Mouse (Mus musculus) limb, embryonic 14.5 days (tissue): ENCODE measurements at regions not wholly inside any gene's neighbourhood (a gene's known extent, or its start where the extent isn't known, plus 50 kb on each side); places are given as distances from the start of the nearest gene placed in this dataset.
"Not testable (repeated sequence)": the region's sequence is repeated elsewhere in the genome, so short reads cannot be mapped to it uniquely, and the experiment has no call there.

Source experiments
- ATAC-seq: fragments of 200-750 bp; cut with Nextera tagmentation; 2 replicates; pipeline ENCODE4 v1.8.0; 2017; ENCODE audit warnings: low read depth, moderate number of reproducible peaks, moderate TSS enrichment; ENCODE audit not compliant: low FRiP score
- DNase-seq: peaks from one replicate; pipeline ENCODE4 v3.0.0-alpha.2; 2015; ENCODE audit warnings: low spot score
- H3K27ac ChIP-seq: fragments of 300-500 bp; sonication (generic); replicated peaks from 2 replicates; pipeline ENCODE4 v1.5.1; 2014; ENCODE audit warnings: low read depth, mild to moderate bottlenecking, low read length, moderate library complexity, mixed read lengths
- H3K27me3 ChIP-seq: fragments of 300-500 bp; sonication (generic); 2 replicates; pipeline ENCODE4 v1.6.1; 2014; ENCODE audit warnings: low read length, mixed read lengths; ENCODE audit not compliant: control insufficient read depth, insufficient read depth
- H3K36me3 ChIP-seq: fragments of 300-500 bp; sonication (generic); 2 replicates; pipeline ENCODE4 v1.6.1; 2014; ENCODE audit warnings: mild to moderate bottlenecking, low read length, moderate library complexity, mixed read lengths; ENCODE audit not compliant: control insufficient read depth, insufficient read depth
- H3K4me1 ChIP-seq: fragments of 300-500 bp; sonication (generic); 2 replicates; pipeline ENCODE4 v1.6.1; 2014; ENCODE audit warnings: antibody characterized with exemption, low read length, mixed read lengths; ENCODE audit not compliant: control insufficient read depth, insufficient read depth
- H3K4me2 ChIP-seq: fragments of 300-500 bp; sonication (generic); replicated peaks from 2 replicates; pipeline ENCODE4 v1.6.1; 2014; ENCODE audit warnings: low read depth, mild to moderate bottlenecking, low read length, moderate library complexity; ENCODE audit not compliant: severe bottlenecking
- H3K4me3 ChIP-seq: fragments of 300-500 bp; sonication (generic); replicated peaks from 2 replicates; pipeline ENCODE4 v1.5.1; 2014; ENCODE audit warnings: low read length
- H3K9ac ChIP-seq: fragments of 300-500 bp; sonication (generic); 2 replicates; pipeline ENCODE4 v1.6.1; 2014; ENCODE audit warnings: mild to moderate bottlenecking, low read depth, low read length, moderate library complexity; ENCODE audit not compliant: severe bottlenecking
- H3K9me3 ChIP-seq: fragments of 300-500 bp; sonication (generic); 2 replicates; pipeline ENCODE4 v1.6.1; 2016; ENCODE audit warnings: low read length; ENCODE audit not compliant: control insufficient read depth
- POLR2A ChIP-seq: fragments of 200-500 bp; IDR thresholded peaks from 2 replicates; pipeline ENCODE4 v1.8.0; 2012; ENCODE audit warnings: inconsistent platforms, mild to moderate bottlenecking, moderate library complexity, borderline replicate concordance; ENCODE audit not compliant: insufficient read depth, insufficient read length; ENCODE audit errors: extremely low read depth
- WGBS: fragments of 180-500 bp; shearing (Covaris S2); extraction: QIAGEN DNeasy Blood & Tissue Kit; methylation state at CpG from one replicate; pipeline ENCODE4 v1.1.7; 2014; 5-methylcytosine and 5-hydroxymethylcytosine counted together

DNA sequence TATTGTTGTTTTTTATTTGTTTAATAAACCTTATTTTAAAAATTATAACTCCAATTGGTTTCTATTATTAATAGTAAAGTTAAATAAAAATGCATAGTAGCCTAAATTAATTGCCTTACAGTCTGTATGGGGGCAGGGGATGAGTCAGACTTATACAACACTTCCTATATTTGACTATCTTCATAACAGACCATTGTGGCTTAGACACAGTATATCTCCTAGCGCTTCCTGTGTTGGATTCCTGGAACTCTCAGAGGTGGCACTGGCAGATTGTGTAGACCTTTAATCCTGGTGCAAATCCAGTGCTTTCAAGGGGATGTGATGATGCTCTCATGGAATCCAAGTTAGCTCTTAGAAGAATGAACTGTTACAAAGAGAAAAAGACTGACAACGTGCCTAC lies 154.2 kb upstream of the P2ry1 start:
- Histone ChIP-seq H3K27me3 (no peaks in the 10 kb centered on the region), H3K9ac (no peak overlapping the region), H3K9me3 (peaks cover 3% of the 10 kb centered on the region; the same call in 1 of the 2 replicates), H3K27ac (no peak overlapping the region), H3K36me3 (no peaks in the 10 kb centered on the region), H3K4me2 (no peak overlapping the region), H3K4me3 (no peak overlapping the region), H3K4me1 (no peaks in the 10 kb centered on the region)
- ATAC-seq (no peak), DNase-seq (no peak)
- WGBS: 86% methylated on average over 2 of the region's 2 CpGs
- TF ChIP-seq POLR2A: no peak

DNA sequence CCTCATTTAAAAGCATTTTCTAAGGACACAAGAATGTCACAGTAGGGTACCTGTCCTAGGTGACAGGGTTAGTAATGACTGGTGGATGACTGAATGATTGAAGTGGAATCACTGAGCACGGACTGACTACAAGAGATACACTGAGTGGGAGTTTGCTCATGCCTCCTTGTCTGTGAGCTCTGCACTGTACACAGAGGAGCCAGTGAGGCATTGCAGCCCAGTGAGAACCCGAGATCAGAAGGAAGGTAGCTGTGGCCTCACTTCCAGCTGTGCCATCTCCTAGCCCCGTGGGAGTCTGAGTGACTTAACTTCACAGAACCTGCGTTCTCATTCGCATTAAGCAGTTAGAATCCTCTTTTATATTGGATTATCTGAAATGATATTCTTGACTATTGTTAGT lies 148.8 kb upstream of the P2ry1 start:
- no peak for TF ChIP-seq POLR2A
- H3K4me3 ChIP-seq: no peak overlapping the region
- H3K4me2 ChIP-seq: no peak overlapping the region
- no peaks in the 10 kb centered on the region for H3K4me1 ChIP-seq
- no peak overlapping the region for H3K9ac ChIP-seq
- peaks cover 3% of the 10 kb centered on the region; the same call in 1 of the 2 replicates for H3K9me3 ChIP-seq
- no peak overlapping the region for H3K27ac ChIP-seq
- 56% methylated on average over 5 of the region's 5 CpGs for WGBS
- DNase-seq (no peak), ATAC-seq (no peak)
- H3K36me3 ChIP-seq: no peaks in the 10 kb centered on the region
- H3K27me3 ChIP-seq: no peaks in the 10 kb centered on the region

DNA sequence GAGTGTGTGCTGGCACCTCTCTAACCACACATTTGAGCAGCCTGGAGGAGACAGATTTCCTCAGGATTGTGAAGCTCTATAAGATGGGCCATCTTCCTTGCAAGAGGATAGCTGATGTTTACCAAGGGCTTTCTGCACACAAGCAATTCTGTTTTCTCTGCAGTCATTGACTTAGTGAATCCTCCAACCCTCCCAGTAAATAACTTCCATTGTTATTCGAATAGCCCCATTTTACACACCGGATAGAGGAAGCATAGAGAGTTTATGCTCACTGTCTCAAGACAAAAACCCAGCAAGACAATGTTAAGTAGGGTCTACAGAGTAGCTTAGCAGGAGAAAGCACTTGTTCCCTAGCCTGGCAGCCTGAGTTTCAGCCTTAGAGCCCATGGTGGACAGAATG lies 146.9 kb upstream of the P2ry1 start:
- DNase-seq: no peak
- 67% methylated on average over 2 of the region's 2 CpGs for WGBS
- no peak for ATAC-seq
- Histone ChIP-seq H3K9ac (no peak overlapping the region), H3K4me2 (no peak overlapping the region), H3K36me3 (no peaks in the 10 kb centered on the region), H3K27me3 (no peaks in the 10 kb centered on the region), H3K4me1 (no peaks in the 10 kb centered on the region), H3K9me3 (no peaks in the 10 kb centered on the region), H3K27ac (no peak overlapping the region), H3K4me3 (no peak overlapping the region)
- TF ChIP-seq POLR2A: no peak

DNA sequence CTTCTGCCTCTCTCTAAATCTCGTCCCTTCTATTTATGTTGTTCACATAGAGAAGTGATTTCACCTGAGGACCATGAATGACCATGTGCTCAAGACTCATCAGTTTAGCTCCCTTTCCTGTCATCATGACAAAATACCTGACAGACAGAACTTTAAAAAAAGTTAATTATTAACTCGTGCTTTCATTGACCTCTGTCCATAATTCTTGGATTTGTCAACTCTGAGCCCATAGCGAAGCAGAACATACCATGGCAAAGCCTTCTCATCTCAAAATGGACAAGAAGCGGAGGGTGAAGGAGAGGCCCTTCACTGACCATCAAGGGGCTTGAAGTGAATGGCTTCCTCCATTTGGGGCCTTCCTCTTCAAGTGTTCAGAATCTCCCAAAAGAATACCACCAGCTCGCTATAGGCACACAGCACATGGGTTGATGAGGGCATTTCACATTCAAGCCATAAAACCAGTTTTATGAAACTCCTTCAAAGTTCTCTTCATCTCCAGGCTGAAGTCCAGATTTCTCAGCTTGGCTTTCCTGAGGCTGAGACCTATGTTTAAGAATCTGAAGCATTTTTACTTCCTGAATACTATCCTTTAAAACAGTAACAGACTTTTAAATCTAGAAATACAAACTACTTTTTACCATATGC lies 144.0 kb upstream of the P2ry1 start:
- H3K4me2 ChIP-seq: no peak overlapping the region
- H3K4me3 ChIP-seq: no peak overlapping the region
- no peak overlapping the region for H3K9ac ChIP-seq
- ATAC-seq (no peak), DNase-seq (no peak)
- no peak for TF ChIP-seq POLR2A
- H3K4me1 ChIP-seq: no peaks in the 10 kb centered on the region
- H3K27ac ChIP-seq: no peak overlapping the region
- H3K36me3 ChIP-seq: no peaks in the 10 kb centered on the region
- WGBS: 83% methylated on average over 5 of the region's 5 CpGs
- H3K9me3 ChIP-seq: no peaks in the 10 kb centered on the region
- no peaks in the 10 kb centered on the region for H3K27me3 ChIP-seq

DNA sequence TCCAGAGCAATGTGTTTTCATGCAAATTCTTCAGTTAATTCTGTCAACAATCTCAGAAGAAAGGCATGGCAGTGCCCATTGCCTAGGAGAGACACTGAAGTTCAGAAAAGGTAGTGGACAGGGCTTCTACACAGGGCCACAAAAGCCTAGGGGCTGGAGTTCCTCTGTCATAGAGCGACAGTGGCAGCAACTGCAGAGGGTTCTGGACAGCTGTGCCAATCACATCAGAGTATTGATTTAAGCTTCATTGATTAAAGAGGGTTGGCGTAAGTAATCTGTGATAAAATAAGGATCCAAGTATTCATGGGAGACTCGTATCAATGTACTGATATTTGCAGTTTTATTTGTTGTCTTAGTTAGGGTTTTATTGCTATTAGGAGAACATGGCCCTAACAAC lies 143.5 kb upstream of the P2ry1 start:
- Histone ChIP-seq H3K36me3 (no peaks in the 10 kb centered on the region), H3K27ac (no peak overlapping the region), H3K27me3 (no peaks in the 10 kb centered on the region), H3K9me3 (no peaks in the 10 kb centered on the region), H3K9ac (no peak overlapping the region), H3K4me3 (no peak overlapping the region), H3K4me1 (no peaks in the 10 kb centered on the region), H3K4me2 (no peak overlapping the region)
- DNase-seq: no peak
- no peak for ATAC-seq
- TF ChIP-seq POLR2A: no peak
- WGBS: 88% methylated on average over 3 of the region's 3 CpGs

DNA sequence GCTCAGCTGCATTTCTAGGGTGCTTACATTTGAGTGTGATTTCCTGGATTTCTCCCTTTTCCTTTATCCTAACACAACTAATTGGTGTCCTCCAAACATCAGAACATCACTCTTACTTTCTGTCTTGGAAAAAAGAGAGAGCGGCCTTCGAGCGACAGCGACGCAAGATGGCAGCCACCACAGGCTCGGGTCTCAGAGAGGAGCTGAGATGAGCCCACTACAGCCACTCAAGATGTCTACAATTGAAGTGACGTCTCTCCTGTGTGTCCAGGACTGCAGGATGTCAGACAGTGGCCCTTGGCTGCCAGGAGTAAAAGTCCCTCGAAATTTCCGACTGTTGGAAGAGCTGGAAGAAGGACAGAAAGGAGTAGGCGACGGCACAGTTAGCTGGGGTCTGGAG lies 125.7 kb upstream of the P2ry1 start:
- H3K9me3 ChIP-seq, H3K4me2 ChIP-seq, H3K4me1 ChIP-seq, H3K9ac ChIP-seq, H3K27me3 ChIP-seq, H3K4me3 ChIP-seq, ATAC-seq, H3K36me3 ChIP-seq, H3K27ac ChIP-seq, DNase-seq: not testable (repeated sequence)
- WGBS: 94% methylated on average over 11 of the region's 11 CpGs
